Mouse (Mus musculus) forebrain, postnatal 0 days (tissue): Measurements from ENCODE around the gene Wipf1. TPM values are rescaled to one million over a fixed set of nuclear protein-coding genes. Genes with fewer than 3 reads are reported as not detected.

Source experiments
- ATAC-seq: fragments of 200-750 bp; cut with Nextera tagmentation; 2 replicates; pipeline ENCODE4 v1.8.0; 2017; ENCODE audit warnings: mild to moderate bottlenecking, moderate library complexity
- DNase-seq: peaks from one replicate; pipeline ENCODE4 v3.0.0-alpha.2; 2015
- H3K27ac ChIP-seq: fragments of 300-500 bp; sonication (generic); 2 replicates; pipeline ENCODE4 v1.5.1; 2014; ENCODE audit warnings: low read depth, mild to moderate bottlenecking, antibody characterized with exemption, low read length, moderate library complexity, mixed read lengths
- H3K27me3 ChIP-seq: fragments of 300-500 bp; sonication (generic); 2 replicates; pipeline ENCODE4 v1.6.1; 2014; ENCODE audit warnings: mild to moderate bottlenecking, low read length, mixed read lengths; ENCODE audit not compliant: insufficient read depth
- H3K36me3 ChIP-seq: fragments of 300-500 bp; sonication (generic); 2 replicates; pipeline ENCODE4 v1.6.1; 2014; ENCODE audit warnings: mild to moderate bottlenecking, moderate library complexity; ENCODE audit not compliant: insufficient read depth
- H3K4me1 ChIP-seq: fragments of 300-500 bp; sonication (generic); 2 replicates; pipeline ENCODE4 v1.6.1; 2014; ENCODE audit warnings: antibody characterized with exemption; ENCODE audit not compliant: insufficient read depth
- H3K4me2 ChIP-seq: fragments of 300-500 bp; sonication (generic); 2 replicates; pipeline ENCODE4 v1.6.1; 2014; ENCODE audit warnings: low read depth, mild to moderate bottlenecking, moderate library complexity
- H3K4me3 ChIP-seq: fragments of 300-500 bp; sonication (generic); 2 replicates; pipeline ENCODE4 v1.5.1; 2014; ENCODE audit warnings: low read depth, low read length, mixed read lengths
- H3K9ac ChIP-seq: fragments of 300-500 bp; sonication (generic); 2 replicates; pipeline ENCODE4 v1.6.1; 2014; ENCODE audit warnings: mild to moderate bottlenecking
- H3K9me3 ChIP-seq: fragments of 300-500 bp; sonication (generic); 2 replicates; pipeline ENCODE4 v1.6.1; 2016; ENCODE audit warnings: low read length
- CTCF ChIP-seq: sonication (generic); IDR thresholded peaks from 2 replicates; pipeline ENCODE4 v1.5.1; 2016; ENCODE audit warnings: antibody characterized with exemption, control low read depth, low read depth
- WGBS: fragments of 180-500 bp; shearing (Covaris S2); extraction: QIAGEN DNeasy Blood & Tissue Kit; methylation state at CpG from one replicate; pipeline ENCODE4 v1.1.7; 2014; 5-methylcytosine and 5-hydroxymethylcytosine counted together
- polyA plus RNA-seq: library from polyadenylated mRNA; unstranded; fragments of >200 nt; fragmentation: Nextera tagmentation; extraction: Ambion mirVana; gene quantifications from 2 replicates; pipeline ENCODE4 v1.2.1, GENCODE M21; 2015
- total RNA-seq: library from RNA; depleted of rRNA; stranded (reverse); fragments of >200 nt; gene quantifications from 2 replicates; pipeline ENCODE4 v1.2.3, GENCODE M21; 2014

The Wipf1 gene
- total and polyA plus RNA-seq, 2 experiments from 2014 or later = 2.0 to 2.4 TPM

DNA sequence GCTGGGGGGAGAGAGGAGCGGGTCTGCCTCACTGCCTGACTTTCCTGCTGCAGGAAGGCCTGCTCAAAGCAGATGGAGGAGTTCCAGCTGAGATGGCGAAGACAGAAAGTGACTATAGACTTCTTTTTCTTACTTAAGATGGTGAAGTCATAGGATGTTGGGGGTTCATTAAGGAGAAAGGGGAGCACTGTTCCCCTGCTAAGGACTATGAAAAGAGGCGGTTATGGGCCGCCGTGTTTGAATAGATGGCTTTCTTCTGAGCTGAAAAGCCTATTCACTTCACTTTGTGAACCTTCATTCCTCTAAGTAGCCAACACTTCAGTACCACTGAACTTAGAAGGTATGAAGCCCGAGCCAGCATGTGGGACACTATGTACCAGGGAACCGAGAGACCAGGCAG lies 109.8 kb downstream of the Wipf1 start:
- peak; percentile 21 for DNase-seq
- no peak overlapping the region for H3K27ac ChIP-seq
- no peaks in the 10 kb centered on the region for H3K36me3 ChIP-seq
- no peak overlapping the region for H3K4me3 ChIP-seq
- no peaks in the 10 kb centered on the region for H3K4me1 ChIP-seq
- no peak overlapping the region for H3K9ac ChIP-seq
- no peaks in the 10 kb centered on the region for H3K9me3 ChIP-seq
- H3K4me2 ChIP-seq = no peak overlapping the region
- ATAC-seq = peak; percentile 69
- no peaks in the 10 kb centered on the region for H3K27me3 ChIP-seq
- TF ChIP-seq CTCF = no peak
- 14% methylated on average over 7 of the region's 7 CpGs for WGBS

DNA sequence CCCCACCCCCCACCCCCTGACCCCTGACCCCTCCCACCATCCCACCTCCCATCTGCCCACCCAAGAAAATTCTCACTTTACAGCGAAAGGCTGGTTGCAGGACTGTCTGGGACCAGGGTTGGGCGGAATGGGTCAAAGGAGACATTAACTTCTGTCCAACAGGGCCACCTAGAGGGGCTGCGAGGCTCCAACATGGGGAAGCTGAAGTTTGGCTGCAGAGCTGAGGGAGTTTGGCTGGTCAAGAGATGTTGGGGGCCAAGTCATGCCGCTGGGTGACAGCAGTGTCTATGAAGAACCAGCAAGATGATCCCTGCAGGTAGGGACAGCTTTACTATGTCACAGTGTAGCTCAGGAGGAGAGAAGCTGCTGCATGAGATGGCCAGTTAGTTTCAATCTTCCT lies 110.2 kb downstream of the Wipf1 start:
- H3K36me3 ChIP-seq = no peaks in the 10 kb centered on the region
- peak; percentile 30 for TF ChIP-seq CTCF
- 54% methylated on average over 4 of the region's 4 CpGs for WGBS
- no peaks in the 10 kb centered on the region for H3K27me3 ChIP-seq
- no peak overlapping the region for H3K4me3 ChIP-seq
- H3K9ac ChIP-seq = no peak overlapping the region
- H3K27ac ChIP-seq = no peak overlapping the region
- peak; percentile 48 for ATAC-seq
- H3K9me3 ChIP-seq = no peaks in the 10 kb centered on the region
- no peak for DNase-seq
- H3K4me1 ChIP-seq = no peaks in the 10 kb centered on the region
- no peak overlapping the region for H3K4me2 ChIP-seq

DNA sequence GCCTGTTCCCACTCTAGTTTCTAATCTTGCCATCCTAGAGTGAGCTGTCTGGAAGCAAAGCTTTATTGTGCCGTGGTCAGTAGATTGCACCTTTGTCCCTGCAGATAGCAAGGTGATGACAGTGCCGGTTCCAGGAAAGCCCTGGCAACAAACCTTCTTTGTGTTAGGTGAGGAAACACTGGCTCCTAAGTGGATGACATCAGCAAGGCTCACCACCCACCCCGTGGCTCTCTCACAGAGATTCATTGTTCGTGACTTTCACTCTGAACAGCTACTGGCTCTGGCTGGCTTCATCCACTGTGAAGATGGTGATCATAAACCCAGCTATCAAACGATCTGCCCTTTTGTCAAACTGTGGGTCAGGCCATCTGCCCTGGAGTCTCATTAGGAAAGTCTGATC lies 113.6 kb downstream of the Wipf1 start:
- no peak for TF ChIP-seq CTCF
- H3K4me2 ChIP-seq = no peak overlapping the region
- H3K27me3 ChIP-seq = no peaks in the 10 kb centered on the region
- H3K36me3 ChIP-seq = no peaks in the 10 kb centered on the region
- H3K9ac ChIP-seq = no peak overlapping the region
- no peak overlapping the region for H3K4me3 ChIP-seq
- DNase-seq = no peak
- H3K9me3 ChIP-seq = no peaks in the 10 kb centered on the region
- WGBS = 51% methylated on average over 5 of the region's 5 CpGs
- no peak for ATAC-seq
- no peak overlapping the region for H3K27ac ChIP-seq
- no peaks in the 10 kb centered on the region for H3K4me1 ChIP-seq

DNA sequence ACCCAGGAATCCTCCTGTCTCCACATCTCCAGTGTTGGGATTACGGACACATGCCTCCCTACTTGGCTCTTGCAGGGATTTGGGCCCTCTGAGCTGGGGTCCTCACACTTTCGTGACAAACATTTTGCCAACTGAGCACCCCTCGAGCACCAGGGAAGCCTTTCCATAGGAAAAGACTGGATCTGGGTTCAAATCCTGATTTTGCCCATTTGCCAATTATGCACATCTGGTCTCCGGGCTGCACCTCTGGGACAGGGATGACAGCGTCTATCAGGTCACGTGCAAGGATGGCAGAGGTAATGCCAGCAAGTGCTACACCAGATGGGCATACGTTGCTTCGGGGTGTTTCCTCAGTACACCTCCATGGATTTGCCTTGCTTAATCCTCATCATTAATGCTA lies 119.5 kb downstream of the Wipf1 start:
- no peak overlapping the region for H3K4me2 ChIP-seq
- H3K36me3 ChIP-seq = no peaks in the 10 kb centered on the region
- H3K4me1 ChIP-seq = no peaks in the 10 kb centered on the region
- no peak for DNase-seq
- H3K27ac ChIP-seq = no peak overlapping the region
- H3K4me3 ChIP-seq = no peak overlapping the region
- no peak for ATAC-seq
- H3K9me3 ChIP-seq = no peaks in the 10 kb centered on the region
- no peak overlapping the region for H3K9ac ChIP-seq
- no peaks in the 10 kb centered on the region for H3K27me3 ChIP-seq
- no peak for TF ChIP-seq CTCF
- 93% methylated on average over 8 of the region's 8 CpGs for WGBS

DNA sequence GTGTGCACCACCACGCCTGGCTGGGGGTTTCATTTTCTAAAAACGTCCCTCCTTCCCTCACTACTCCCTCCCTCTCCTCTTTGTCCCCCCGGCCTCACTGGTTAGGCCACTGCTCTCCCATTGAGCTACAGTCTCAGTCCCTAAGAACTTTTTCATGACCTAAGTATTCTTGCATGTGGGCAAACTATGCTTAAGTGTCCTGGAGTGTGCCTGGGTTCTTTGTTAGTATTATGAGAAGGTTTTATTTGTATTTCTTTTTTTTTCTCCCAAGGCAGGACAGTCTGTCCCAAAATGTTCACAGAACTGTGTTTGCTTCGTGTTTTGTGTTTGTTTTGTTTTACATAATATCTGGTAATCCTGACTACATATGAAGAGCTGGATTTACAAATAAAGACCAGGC lies 121.9 kb downstream of the Wipf1 start:
- Histone ChIP-seq H3K27ac (no peak overlapping the region), H3K4me2 (no peak overlapping the region), H3K4me1 (no peaks in the 10 kb centered on the region), H3K27me3 (no peaks in the 10 kb centered on the region), H3K36me3 (no peaks in the 10 kb centered on the region), H3K9me3 (no peaks in the 10 kb centered on the region), H3K4me3 (no peak overlapping the region), H3K9ac (no peak overlapping the region)
- ATAC-seq = no peak
- whole genome bisulfite sequencing = 53% methylated on average over 4 of the region's 4 CpGs
- TF ChIP-seq CTCF = no peak
- no peak for DNase-seq

DNA sequence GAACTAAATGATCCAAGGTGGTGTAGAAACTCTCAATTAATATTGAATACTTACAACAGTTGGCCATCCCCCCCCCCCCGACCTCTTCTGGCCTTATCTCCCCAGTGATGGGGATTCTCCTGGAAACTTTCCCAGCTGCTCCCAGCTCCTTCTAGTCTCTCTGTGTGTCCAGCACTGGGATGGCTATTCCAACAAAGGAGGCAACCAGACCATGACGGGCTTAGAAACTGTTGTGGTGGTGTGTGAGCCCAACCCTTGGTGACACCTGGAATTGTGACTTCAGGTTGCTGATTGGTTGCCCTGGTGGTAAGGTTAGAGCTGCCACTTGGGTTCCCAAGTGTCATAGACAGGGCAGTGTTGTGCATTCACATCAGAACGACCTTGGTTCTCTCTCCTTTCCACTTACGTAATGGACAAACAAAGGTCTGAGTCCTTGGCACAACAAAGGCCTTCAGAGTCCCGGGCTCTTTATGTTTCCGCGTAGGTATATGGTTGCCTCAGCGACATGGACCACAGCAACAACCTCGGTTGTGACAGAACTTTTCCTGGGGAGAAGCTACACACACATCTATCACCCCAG lies 123.1 kb downstream of the Wipf1 start:
- no peaks in the 10 kb centered on the region for H3K27me3 ChIP-seq
- H3K27ac ChIP-seq = no peak overlapping the region
- DNase-seq (no peak), ATAC-seq (no peak)
- TF ChIP-seq CTCF = no peak
- H3K9ac ChIP-seq = no peak overlapping the region
- no peak overlapping the region for H3K4me3 ChIP-seq
- H3K4me2 ChIP-seq = no peak overlapping the region
- H3K36me3 ChIP-seq = no peaks in the 10 kb centered on the region
- WGBS = 91% methylated on average over 9 of the region's 9 CpGs
- H3K9me3 ChIP-seq = no peaks in the 10 kb centered on the region
- H3K4me1 ChIP-seq = no peaks in the 10 kb centered on the region

DNA sequence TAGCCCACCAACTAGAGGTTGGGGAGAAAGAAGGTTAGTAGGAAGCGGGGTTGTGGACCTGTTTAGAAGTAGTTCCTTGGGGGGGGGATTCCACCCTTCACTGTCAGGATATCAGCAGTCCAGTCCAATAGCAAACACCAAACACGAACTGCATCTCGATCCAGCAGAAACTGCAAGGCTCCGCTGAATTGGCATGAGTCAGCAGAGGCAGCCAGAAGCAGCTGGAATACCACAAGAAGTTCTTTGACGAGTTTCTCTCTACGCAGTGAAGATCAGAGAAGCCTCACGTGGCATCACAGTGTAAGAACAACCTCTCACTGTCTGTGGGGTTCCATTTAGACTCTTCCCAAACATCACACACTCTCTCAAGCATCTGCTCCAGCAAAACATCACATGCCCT lies 124.6 kb downstream of the Wipf1 start:
- Histone ChIP-seq H3K36me3 (no peaks in the 10 kb centered on the region), H3K4me2 (no peak overlapping the region), H3K9me3 (no peaks in the 10 kb centered on the region), H3K4me1 (no peaks in the 10 kb centered on the region), H3K9ac (no peak overlapping the region), H3K4me3 (no peak overlapping the region), H3K27ac (no peak overlapping the region), H3K27me3 (no peaks in the 10 kb centered on the region)
- DNase-seq = no peak
- ATAC-seq = no peak
- WGBS = 89% methylated on average over 7 of the region's 7 CpGs
- TF ChIP-seq CTCF = no peak

DNA sequence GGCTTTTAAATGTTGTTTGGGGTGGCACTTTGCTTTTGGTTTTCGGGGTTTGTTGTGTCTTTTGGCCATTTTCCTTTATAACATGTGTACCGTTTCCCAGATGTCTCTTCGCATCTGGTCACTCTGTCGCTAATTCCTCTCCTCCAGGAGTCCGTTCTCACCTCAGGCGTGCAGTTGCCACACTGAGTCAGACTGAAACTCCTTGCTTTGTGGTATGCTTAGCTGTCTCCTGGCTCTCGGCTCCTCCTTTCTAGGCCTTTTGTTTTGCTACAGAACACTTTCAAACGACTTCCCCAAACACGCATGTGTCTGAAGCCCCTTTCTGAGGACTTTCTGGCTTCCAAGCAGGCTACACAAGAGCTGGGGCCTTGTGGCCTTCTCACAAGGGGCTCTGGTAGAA lies 125.1 kb downstream of the Wipf1 start:
- H3K4me3 ChIP-seq = no peak overlapping the region
- H3K36me3 ChIP-seq = no peaks in the 10 kb centered on the region
- no peak overlapping the region for H3K9ac ChIP-seq
- whole genome bisulfite sequencing = 79% methylated on average over 9 of the region's 9 CpGs
- TF ChIP-seq CTCF = no peak
- DNase-seq (no peak), ATAC-seq (no peak)
- no peaks in the 10 kb centered on the region for H3K9me3 ChIP-seq
- H3K27ac ChIP-seq = no peak overlapping the region
- no peaks in the 10 kb centered on the region for H3K4me1 ChIP-seq
- H3K4me2 ChIP-seq = no peak overlapping the region
- H3K27me3 ChIP-seq = no peaks in the 10 kb centered on the region
